Mouse (Mus musculus) ES-Bruce4 (cell line): ENCODE measurements around the gene Dpm3. TPM values are rescaled to one million over a fixed set of nuclear protein-coding genes. Genes with fewer than 3 reads are reported as not detected.

Experiments
- H3K27ac ChIP-seq: 2 replicates; pipeline ENCODE4 v1.5.1; 2012; ENCODE audit warnings: low read length, inconsistent platforms; ENCODE audit not compliant: insufficient read depth
- H3K27me3 ChIP-seq: 2 replicates; pipeline ENCODE4 v1.6.1; 2012; ENCODE audit warnings: mild to moderate bottlenecking, low read length, inconsistent platforms; ENCODE audit not compliant: control insufficient read depth, poor library complexity, insufficient read depth, severe bottlenecking
- H3K36me3 ChIP-seq: 2 replicates; pipeline ENCODE4 v1.6.1; 2012; ENCODE audit warnings: inconsistent platforms, mild to moderate bottlenecking, low read length, moderate library complexity; ENCODE audit not compliant: control insufficient read depth, poor library complexity, insufficient read depth, severe bottlenecking
- H3K4me1 ChIP-seq: one replicate; pipeline ENCODE4 v1.8.1; 2011; ENCODE audit warnings: low read length; ENCODE audit not compliant: control insufficient read depth, insufficient read depth
- H3K4me3 ChIP-seq: 2 replicates; pipeline ENCODE4 v1.5.1; 2011; ENCODE audit warnings: low read depth, mild to moderate bottlenecking, low read length
- H3K9ac ChIP-seq: 2 replicates; pipeline ENCODE4 v1.6.1; 2012; ENCODE audit warnings: low read depth, mild to moderate bottlenecking, inconsistent platforms; ENCODE audit not compliant: poor library complexity, severe bottlenecking
- H3K9me3 ChIP-seq: replicated peaks from 2 replicates; pipeline ENCODE4 v1.6.1; 2012; ENCODE audit warnings: mild to moderate bottlenecking, low read length, inconsistent platforms; ENCODE audit not compliant: control insufficient read depth, poor library complexity, insufficient read depth, severe bottlenecking
- CTCF ChIP-seq: IDR thresholded peaks from one replicate; pipeline ENCODE4 v1.8.1; 2011; ENCODE audit warnings: low read depth, low read length
- EP300 ChIP-seq: IDR thresholded peaks from 2 replicates; pipeline ENCODE4 v1.6.1; 2011; ENCODE audit warnings: low read depth, low read length; ENCODE audit not compliant: insufficient read depth
- POLR2A ChIP-seq: IDR thresholded peaks from one replicate; pipeline ENCODE4 v1.8.1; 2011; ENCODE audit warnings: low read length; ENCODE audit not compliant: insufficient read depth
- polyA plus RNA-seq: library from polyadenylated mRNA; stranded (reverse); fragments of >200 nt; gene quantifications from 2 replicates; pipeline ENCODE4 v1.2.4, GENCODE M21; 2011; ENCODE audit warnings: low read depth; ENCODE audit not compliant: missing spikeins, insufficient read depth, insufficient read length

Dpm3 gene
- polyA plus RNA-seq, 1 experiment = 36.7 TPM

DNA sequence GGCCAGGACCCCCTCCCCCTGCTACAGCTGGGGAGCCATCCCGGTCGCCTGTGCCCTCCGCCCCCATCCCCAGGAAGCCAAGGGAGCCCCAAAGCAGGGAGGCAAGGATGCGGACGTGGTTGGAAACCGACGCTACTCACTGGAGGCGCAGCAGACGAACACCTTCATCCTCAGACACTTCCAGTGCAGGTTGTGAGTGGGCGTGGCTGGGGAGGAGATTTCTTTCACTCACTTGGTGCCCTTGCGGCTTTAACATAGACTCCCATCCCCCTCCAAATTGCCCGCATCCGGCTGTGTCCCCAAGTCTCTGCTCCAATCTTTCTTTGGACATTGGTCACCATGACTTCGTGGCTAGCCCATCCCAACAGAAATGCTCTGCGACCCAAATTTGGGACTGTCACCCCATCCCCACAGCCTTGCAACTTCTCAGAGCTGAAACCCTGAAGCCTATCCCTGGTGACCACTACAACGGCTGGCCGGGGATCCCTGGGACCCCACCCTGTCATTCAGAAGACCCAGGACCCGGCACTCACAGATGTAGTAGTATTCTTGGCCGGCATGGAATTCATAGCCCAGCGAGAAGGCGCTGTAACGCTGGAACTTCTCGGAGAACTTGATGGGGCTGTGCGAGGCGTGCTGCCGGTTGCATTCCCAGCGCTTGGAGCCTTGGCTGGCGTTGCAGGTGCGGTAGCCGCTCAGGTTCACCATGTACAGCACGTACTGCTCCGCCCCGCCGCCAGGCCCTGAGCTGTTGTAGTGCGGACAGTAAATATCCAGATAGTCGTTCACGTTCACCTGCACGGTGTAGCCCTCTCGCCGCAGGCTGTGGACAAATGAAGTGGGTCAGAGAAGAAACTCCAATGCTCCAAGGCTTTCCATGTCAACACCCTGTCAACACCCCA lies 57.0 kb downstream of the Dpm3 start:
- Histone ChIP-seq H3K9me3 (no peaks in the 10 kb centered on the region), H3K9ac (peak overlapping the region; percentile 53; the same call in 1 of the 2 replicates), H3K27ac (no peak overlapping the region), H3K4me3 (peak overlapping the region; percentile 24), H3K27me3 (peaks cover 10% of the 10 kb centered on the region), H3K36me3 (no peaks in the 10 kb centered on the region), H3K4me1 (no peaks in the 10 kb centered on the region)
- TF ChIP-seq EP300 (no peak), POLR2A (no peak), CTCF (no peak)

Other genes with a start within 250 kb of the Dpm3 start
- 10.7 and 13.6 TPM in 2 replicates for gene Rusc1, start 166.0 kb upstream of the Dpm3 start, polyA plus RNA-seq
- not detected in 2 replicates for gene Gm43738, start 158.3 kb upstream of the Dpm3 start, polyA plus RNA-seq
- gene Fdps, start 157.4 kb upstream of the Dpm3 start, polyA plus RNA-seq = 260 and 266 TPM in 2 replicates
- gene Pklr, start 123.2 kb upstream of the Dpm3 start, polyA plus RNA-seq = 0.21 TPM in 1 of 2 replicates, not detected in the other
- gene Hcn3, start 99.2 kb upstream of the Dpm3 start, polyA plus RNA-seq = 2.2 and 4.7 TPM in 2 replicates
- 79.4 and 82.9 TPM in 2 replicates for gene Clk2, start 94.6 kb upstream of the Dpm3 start, polyA plus RNA-seq
- gene Scamp3, start 81.9 kb upstream of the Dpm3 start, polyA plus RNA-seq = 74.8 and 75.7 TPM in 2 replicates
- gene Fam189b, start 76.2 kb upstream of the Dpm3 start, polyA plus RNA-seq = 21.7 and 25.7 TPM in 2 replicates
- 31.5 and 32.6 TPM in 2 replicates for gene Gba, start 56.4 kb upstream of the Dpm3 start, polyA plus RNA-seq
- 8.1 and 10.4 TPM in 2 replicates for gene Thbs3, start 44.2 kb upstream of the Dpm3 start, polyA plus RNA-seq
- gene Mtx1, start 32.3 kb upstream of the Dpm3 start, polyA plus RNA-seq = 136 and 143 TPM in 2 replicates
- gene Muc1, start 30.3 kb upstream of the Dpm3 start, polyA plus RNA-seq = 1.5 and 1.6 TPM in 2 replicates
- gene Krtcap2, start 13.4 kb upstream of the Dpm3 start, polyA plus RNA-seq = 163 and 164 TPM in 2 replicates
- 5.7 and 7.1 TPM in 2 replicates for gene Trim46, start 13.0 kb upstream of the Dpm3 start, polyA plus RNA-seq
- gene Slc50a1, start 11.2 kb downstream of the Dpm3 start, polyA plus RNA-seq = 34.5 and 35.7 TPM in 2 replicates
- 8.3 and 11.0 TPM in 2 replicates for gene Efna1, start 21.8 kb downstream of the Dpm3 start, polyA plus RNA-seq
- gene Efna3, start 63.6 kb downstream of the Dpm3 start, polyA plus RNA-seq = 17.2 and 18.9 TPM in 2 replicates
- gene Efna4, start 78.7 kb downstream of the Dpm3 start, polyA plus RNA-seq = 14.6 and 16.7 TPM in 2 replicates
- gene Adam15, start 90.6 kb downstream of the Dpm3 start, polyA plus RNA-seq = 25.2 TPM in 2 replicates
- gene Dcst2, start 102.6 kb downstream of the Dpm3 start, polyA plus RNA-seq = 0.25 and 0.29 TPM in 2 replicates
- not detected in 2 replicates for gene Dcst1, start 105.9 kb downstream of the Dpm3 start, polyA plus RNA-seq
- gene Zbtb7b, start 135.4 kb downstream of the Dpm3 start, polyA plus RNA-seq = 35.1 and 35.7 TPM in 2 replicates
- not detected in 2 replicates for gene Lenep, start 143.4 kb downstream of the Dpm3 start, polyA plus RNA-seq
- 16.5 and 25.1 TPM in 2 replicates for gene Flad1, start 152.5 kb downstream of the Dpm3 start, polyA plus RNA-seq
- gene Cks1b, start 159.0 kb downstream of the Dpm3 start, polyA plus RNA-seq = 290 and 304 TPM in 2 replicates
- 87.4 and 88.9 TPM in 2 replicates for gene Shc1, start 159.1 kb downstream of the Dpm3 start, polyA plus RNA-seq
- gene Pygo2, start 170.9 kb downstream of the Dpm3 start, polyA plus RNA-seq = 41.7 and 43.3 TPM in 2 replicates
- gene Pbxip1, start 177.3 kb downstream of the Dpm3 start, polyA plus RNA-seq = 12.2 and 13.6 TPM in 2 replicates
- 48.3 and 51.9 TPM in 2 replicates for gene Pmvk, start 195.2 kb downstream of the Dpm3 start, polyA plus RNA-seq